Mouse (Mus musculus) embryo, embryonic 10.5 days (tissue): ENCODE data around the gene Xpo4.
A peak's percentile ranks its signal among the peaks of the same experiment; 100 is the strongest.

Experiments used
- DNase-seq: peaks from one replicate; pipeline ENCODE4 v3.0.0-alpha.2; 2015; ENCODE audit warnings: low spot score

Xpo4 gene

GRCm38 (mm10) chr14:57535646-57536045 is 129.6 kb downstream of the Xpo4 start:
- no peak for DNase-seq

GRCm38 (mm10) chr14:57534961-57535360 is 130.3 kb downstream of the Xpo4 start:
- no peak for DNase-seq

- no peak for DNase-seq
Measured at GRCm38 (mm10) chr14:57534346-57534745, 130.9 kb downstream of the Xpo4 start.

- DNase-seq = no peak
Measured at GRCm38 (mm10) chr14:57533841-57534240, 131.4 kb downstream of the Xpo4 start.

GRCm38 (mm10) chr14:57533214-57533613 is 132.0 kb downstream of the Xpo4 start:
- peak; percentile 79 for DNase-seq

GRCm38 (mm10) chr14:57532577-57532976 is 132.7 kb downstream of the Xpo4 start:
- no peak for DNase-seq

GRCm38 (mm10) chr14:57529786-57530515 is 135.3 kb downstream of the Xpo4 start:
- DNase-seq = no peak

- DNase-seq = no peak
Measured at GRCm38 (mm10) chr14:57529086-57529785, 136.0 kb downstream of the Xpo4 start.

GRCm38 (mm10) chr14:57527598-57527997 is 137.6 kb downstream of the Xpo4 start:
- no peak for DNase-seq
